In the genomic region with DNA sequence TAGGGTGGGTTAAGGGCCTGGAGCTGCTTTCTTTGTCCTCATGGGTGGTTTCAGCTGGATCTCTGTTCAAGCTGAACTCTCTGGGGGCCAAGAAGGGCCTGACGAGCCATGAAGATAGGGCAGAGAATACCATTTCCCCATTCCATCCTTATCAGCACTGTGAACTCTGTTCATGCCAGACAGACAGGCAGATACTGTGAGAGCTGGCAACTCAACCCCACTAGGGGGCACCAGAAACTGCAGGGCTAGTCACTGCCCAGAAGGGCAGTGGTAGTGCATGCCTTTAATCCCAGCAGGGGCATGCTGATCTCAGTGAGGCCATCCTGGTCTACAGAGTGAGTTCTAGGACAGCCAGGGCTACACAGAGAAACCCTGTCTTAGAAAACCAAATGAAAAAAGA, we compare ENCODE assay signal across 9 mouse cellular contexts. TPM values are rescaled to one million over a fixed set of nuclear protein-coding genes. Genes with fewer than 3 reads are reported as not detected.
DNase-seq lines count a peak whose midpoint lies in the region; ATAC-seq and TF ChIP-seq lines count a peak whose summit lies in the region.
"Had no signal": no experiment of that assay in that cellular context is flagged by ENCODE, and none has a peak within 500 bp of the region (broad histone marks: within the 10 kb centered on the region; RNA-seq: fewer than 3 reads in every experiment).

No protein-coding gene starts in this region.

- no peak for TF ChIP-seq EP300 in liver, embryonic 14.5 days (IDR thresholded peaks at IDR 0.05; ENCODE audit: low read depth)

- no peak overlapping the region for H3K4me3 ChIP-seq in left cerebral cortex, adult 2 months
- H3K4me3 ChIP-seq in G1E (ENCODE audit: low read depth, low read length): no peak overlapping the region
- no peak overlapping the region for H3K4me3 ChIP-seq in bone marrow macrophage, adult 2 months (ENCODE audit: insufficient read depth, low read length)
- H3K4me3 ChIP-seq in liver, embryonic 14.5 days (ENCODE audit: insufficient read depth in 1 of 2, low read depth in 2 of 2, low read length in 2 of 2): no peak overlapping the region

- H3K9ac ChIP-seq in liver, embryonic 14.5 days (replicated peaks): no peak overlapping the region

- H3K27ac ChIP-seq in left cerebral cortex, adult 2 months: no peak overlapping the region
- no peak overlapping the region for H3K27ac ChIP-seq in bone marrow macrophage, adult 2 months (ENCODE audit: insufficient read depth, low read depth, low read length)
- H3K27ac ChIP-seq in liver, embryonic 14.5 days: no peak overlapping the region

- H3K36me3 ChIP-seq in G1E (replicated peaks): no peaks in the 10 kb centered on the region
- H3K36me3 ChIP-seq in liver, embryonic 14.5 days (replicated peaks; ENCODE audit: control insufficient read depth, insufficient read depth, low read depth): no peaks in the 10 kb centered on the region
- H3K36me3 ChIP-seq in splenic B cell, adult 2 months (ENCODE audit: control insufficient read depth, insufficient read depth, low read length, poor library complexity, severe bottlenecking): no peaks in the 10 kb centered on the region

- H3K9me3 ChIP-seq in G1E (replicated peaks): no peaks in the 10 kb centered on the region
- no peaks in the 10 kb centered on the region for H3K9me3 ChIP-seq in liver, embryonic 14.5 days (ENCODE audit: control insufficient read depth, low read length)

- no peak overlapping the region for H3K4me2 ChIP-seq in liver, embryonic 14.5 days (ENCODE audit: low read depth)

- no peak for TF ChIP-seq POLR2A in bone marrow macrophage, adult 2 months (IDR thresholded peaks at IDR 0.05; ENCODE audit: borderline replicate concordance, low read depth, low read length)

- DNase-seq in left cerebral cortex, adult 2 months (ENCODE audit: extremely low spot score in 1 of 2, low spot score in 2 of 2): peak in 1 of 2 experiments; percentile 58
- no peak for DNase-seq in left cerebral cortex, adult 9 months (ENCODE audit: low spot score in 2 of 2)
- peak; percentile 15 for DNase-seq in G1E (ENCODE audit: low spot score)
- DNase-seq in heart, postnatal 4 days: peak; percentile 51
- DNase-seq in liver, embryonic 14.5 days (ENCODE audit: low read depth in 3 of 3, low spot score in 3 of 3): peak in 2 of 3 experiments; percentile 12 to 17
- peak; percentile 66 for DNase-seq in splenic B cell, adult 2 months (ENCODE audit: low read depth, low spot score)
- DNase-seq in gastrocnemius, postnatal 14 days: no peak

- 0% methylated on average over 1 of the region's 1 CpGs for WGBS in liver, embryonic 14.5 days (ENCODE audit: insufficient replicate concordance)

- peak; percentile 69 for TF ChIP-seq CTCF in left cerebral cortex, adult 2 months (IDR thresholded peaks at IDR 0.05)
- TF ChIP-seq CTCF in G1E (IDR thresholded peaks at IDR 0.05; ENCODE audit: low read depth, low read length): 0 out of 2 replicates have a peak, but pooled peaks have one; percentile 32
- TF ChIP-seq CTCF in bone marrow macrophage, adult 2 months (IDR thresholded peaks at IDR 0.05; ENCODE audit: low read depth, low read length): peak; percentile 31
- TF ChIP-seq CTCF in liver, embryonic 14.5 days (IDR thresholded peaks at IDR 0.05; ENCODE audit: low read depth): peak; percentile 66

- peak; percentile 73 for ATAC-seq in G1E (ENCODE audit: extremely low read depth, insufficient number of reproducible peaks, low FRiP score, poor library complexity, severe bottlenecking)
- no peak for ATAC-seq in liver, embryonic 14.5 days (ENCODE audit: insufficient read depth)

- H3K4me1 ChIP-seq in G1E (ENCODE audit: insufficient read depth, low read depth, low read length): no peaks in the 10 kb centered on the region
- H3K4me1 ChIP-seq in bone marrow macrophage, adult 2 months (ENCODE audit: control insufficient read depth, insufficient read depth, low read length): no peaks in the 10 kb centered on the region
- H3K4me1 ChIP-seq in liver, embryonic 14.5 days (replicated peaks; ENCODE audit: control insufficient read depth in 2 of 2, insufficient read depth in 2 of 2, low read length in 1 of 2): no peaks in the 10 kb centered on the region; a peak in 1 of 4 replicates

- intact Hi-C loops in left cerebral cortex, adult 2 months (cut with DNase I): loop anchor here (1.0 kb wide), 1 partner anchor 67 kb away; no protein-coding TSS in a partner anchor
- intact Hi-C loops in gastrocnemius, postnatal 14 days (cut with DNase I; ENCODE audit: low total_unique reads): loop anchor here (10.0 kb wide), 1 partner anchor 62 kb away; no protein-coding TSS in a partner anchor

- no peaks in the 10 kb centered on the region for H3K27me3 ChIP-seq in G1E (ENCODE audit: insufficient read depth, low read length)
- H3K27me3 ChIP-seq in liver, embryonic 14.5 days (ENCODE audit: control insufficient read depth, insufficient read depth, low read length): no peaks in the 10 kb centered on the region
- no peaks in the 10 kb centered on the region for H3K27me3 ChIP-seq in splenic B cell, adult 2 months (ENCODE audit: control insufficient read depth, insufficient read depth, low read length, poor library complexity, severe bottlenecking)

RNA-seq across cellular contexts. Expression of a gene that starts 38.2 kb away (rescaled TPM):
- total RNA-seq in left cerebral cortex, adult 2 months (2021): not detected
- total RNA-seq in G1E (2014; fragmentation: Nextera tagmentation) (not detected in 2 replicates), G1E (2017) (not detected in 2 replicates)
- polyA plus RNA-seq in G1E (2012): not detected in 2 replicates
- polyA plus RNA-seq in bone marrow macrophage, adult 2 months (2012; ENCODE audit: insufficient read depth, insufficient read length, missing spikeins): not detected in 2 replicates
- not detected for total RNA-seq in heart, postnatal 4 days (2021)
- polyA plus RNA-seq in liver, embryonic 14.5 days (2012; rRNA removed): not detected in 2 replicates
- polyA plus RNA-seq in liver, embryonic 14.5 days (2014; fragmentation: Nextera tagmentation; extraction: Ambion mirVana): not detected in 2 replicates
- total RNA-seq in gastrocnemius, postnatal 14 days (2021): not detected
- total RNA-seq: gastrocnemius, postnatal 36 days had no signal

Comparison
In these comparisons a context has a peak if more than half of its experiments do, and no peak if none do; other contexts are left out.
1. DNase-seq: peak in G1E (single experiment), heart, postnatal 4 days (single experiment), liver, embryonic 14.5 days (2 of 3) and splenic B cell, adult 2 months (single experiment); none in left cerebral cortex, adult 9 months (0 of 2) and gastrocnemius, postnatal 14 days (single experiment).
2. Peak in every context shown above with its lines, with median percentiles within 50 percentile points of each other: CTCF ChIP-seq.